In the genomic region with DNA sequence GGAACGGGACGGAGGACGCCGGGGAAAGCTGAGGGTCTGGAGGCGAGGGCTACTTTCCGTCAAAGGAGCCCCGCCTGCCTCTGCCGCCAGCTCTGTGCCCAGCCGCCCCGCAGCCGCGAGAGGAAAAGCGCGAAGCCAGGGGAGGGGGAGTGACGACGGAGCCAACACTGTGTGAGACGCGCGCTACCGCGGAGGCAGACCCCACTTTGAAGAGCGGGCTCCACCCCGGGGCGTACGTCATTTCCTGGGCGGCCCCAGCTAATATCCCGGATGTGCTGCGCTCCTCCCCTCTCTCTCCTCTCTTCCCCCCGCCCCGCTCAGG, we compare ENCODE assay signal across 8 mouse cellular contexts. TPM values are rescaled to one million over a fixed set of nuclear protein-coding genes. Genes with fewer than 3 reads are reported as not detected.
A peak's percentile ranks its signal among the peaks of the same experiment; 100 is the strongest.
DNase-seq lines count a peak whose midpoint lies in the region; ATAC-seq lines count a peak whose summit lies in the region.

No protein-coding gene starts in this region.

- 0% methylated on average over 13 of the region's 30 CpGs for WGBS in hindbrain, embryonic 16.5 days

- H3K4me3 ChIP-seq in hindbrain, embryonic 16.5 days (ENCODE audit: low read length) = peak overlapping the region; percentile 97

- peak; percentile 98 for ATAC-seq in hindbrain, embryonic 16.5 days

- H3K27ac ChIP-seq in hindbrain, embryonic 16.5 days (ENCODE audit: low read depth, low read length) = peak overlapping the region; percentile 99

- no peaks in the 10 kb centered on the region for H3K36me3 ChIP-seq in hindbrain, embryonic 16.5 days (ENCODE audit: control insufficient read depth, insufficient read depth, low read length)

- H3K4me2 ChIP-seq in hindbrain, embryonic 16.5 days (ENCODE audit: low read length) = peak overlapping the region; percentile 35

- no peaks in the 10 kb centered on the region for H3K9me3 ChIP-seq in hindbrain, embryonic 16.5 days (ENCODE audit: control insufficient read depth, low read length)

- H3K27me3 ChIP-seq in hindbrain, embryonic 16.5 days (replicated peaks; ENCODE audit: control insufficient read depth, insufficient read depth, low read length) = no peaks in the 10 kb centered on the region

- peak overlapping the region; percentile 98 for H3K9ac ChIP-seq in hindbrain, embryonic 16.5 days (ENCODE audit: low read depth, low read length)

- peak; percentile 98 for DNase-seq in ZHBTc4 (ENCODE audit: low read depth, low spot score)
- DNase-seq in cerebellum, postnatal 4 days (ENCODE audit: low spot score in 2 of 2) = peak; percentile 84 to 94
- peak; percentile 92 for DNase-seq in gastrocnemius, adult 18-20 months (ENCODE audit: low spot score)
- peak; percentile 93 for DNase-seq in left cerebral cortex, adult 11 months (ENCODE audit: low spot score)
- peak; percentile 95 for DNase-seq in lung, postnatal 36 days
- peak; percentile 95 for DNase-seq in retina, postnatal 7 days (ENCODE audit: low read depth, low spot score)
- peak; percentile 75 to 84 for DNase-seq in urinary bladder, adult 18-20 months (ENCODE audit: low spot score in 2 of 2)

- H3K4me1 ChIP-seq in hindbrain, embryonic 16.5 days (ENCODE audit: control insufficient read depth, insufficient read depth, low read depth, low read length) = peaks cover 7% of the 10 kb centered on the region; the same call in 1 of the 2 replicates

RNA-seq across cellular contexts. Expression of gene Rfx3, which starts 0.4 kb away (rescaled TPM):
- total RNA-seq in gastrocnemius, adult 18-20 months (2021) = 1 to 10 TPM; 1.8 to 3.2 TPM
- polyA plus RNA-seq in hindbrain, embryonic 16.5 days (2015; fragmentation: Nextera tagmentation; extraction: Ambion mirVana) = 20.4 and 26.8 TPM in 2 replicates

Comparison
In these comparisons a context has a peak if more than half of its experiments do, and no peak if none do; other contexts are left out.
1. Peak in every context shown above with its lines: DNase-seq, ATAC-seq, H3K4me3 ChIP-seq and H3K27ac ChIP-seq.